Mouse (Mus musculus) thymus, adult 18-20 months (tissue): ENCODE measurements around the gene Fermt2.

Experiments used
- DNase-seq, 2 experiments: peaks; one replicate each; pipeline ENCODE4 v3.0.0; 2022; ENCODE audit warnings: mixed read lengths in 2 of 2

Fermt2 gene

GRCm38 (mm10) chr14:45430066-45430842 is 99.7 kb downstream of the Fermt2 start:
- no peak for DNase-seq

GRCm38 (mm10) chr14:45423220-45423619 is 106.7 kb downstream of the Fermt2 start:
- no peak for DNase-seq

- no peak for DNase-seq
Measured at GRCm38 (mm10) chr14:45422371-45422770, 107.5 kb downstream of the Fermt2 start.

GRCm38 (mm10) chr14:45419323-45419722 is 110.6 kb downstream of the Fermt2 start:
- DNase-seq = no peak

GRCm38 (mm10) chr14:45418553-45418952 is 111.4 kb downstream of the Fermt2 start:
- DNase-seq = no peak

- no peak for DNase-seq
Measured at GRCm38 (mm10) chr14:45416265-45416664, 113.7 kb downstream of the Fermt2 start.
